Mouse (Mus musculus): ENCODE data around the gene Rnft2. TPM values are rescaled to one million over a fixed set of nuclear protein-coding genes. Genes with fewer than 3 reads are reported as not detected.

The Rnft2 gene
- polyA plus RNA-seq, 2 experiments, result 3.1 to 31.4 TPM

- no peak for TF ChIP-seq POLR2A (IDR thresholded peaks at IDR 0.05; ENCODE audit: borderline replicate concordance, extremely low read depth, insufficient read depth, insufficient read length)
These were observed 84.2 kb downstream of the Rnft2 start for GRCm38 (mm10) chr5:118160691-118161090.

GRCm38 (mm10) chr5:118156976-118157375, 87.9 kb downstream of the Rnft2 start:
- no peaks in the 10 kb centered on the region for H3K9me3 ChIP-seq (ENCODE audit: control insufficient read depth, low read length)
- H3K4me2 ChIP-seq (replicated peaks; ENCODE audit: low read depth, low read length, severe bottlenecking), result no peak overlapping the region
- no peak for DNase-seq (ENCODE audit: low spot score)
- peaks cover 8% of the 10 kb centered on the region for H3K4me1 ChIP-seq (ENCODE audit: control insufficient read depth, insufficient read depth, low read length)
- WGBS, result 50% methylated on average over 4 of the region's 4 CpGs
- H3K36me3 ChIP-seq (ENCODE audit: control insufficient read depth, insufficient read depth, low read length), result peaks cover 7% of the 10 kb centered on the region
- no peak overlapping the region for H3K4me3 ChIP-seq (replicated peaks; ENCODE audit: low read length)
- H3K9ac ChIP-seq (ENCODE audit: low read depth, low read length, severe bottlenecking), result no peak overlapping the region
- no peak for TF ChIP-seq POLR2A (IDR thresholded peaks at IDR 0.05; ENCODE audit: borderline replicate concordance, extremely low read depth, insufficient read depth, insufficient read length)
- ATAC-seq (ENCODE audit: low FRiP score, low read depth), result no peak
- H3K27me3 ChIP-seq (ENCODE audit: control insufficient read depth, insufficient read depth, low read length), result no peaks in the 10 kb centered on the region
- no peak overlapping the region for H3K27ac ChIP-seq (replicated peaks; ENCODE audit: low read depth, low read length)

More at GRCm38 (mm10) chr5:118160691-118161090, 84.2 kb downstream of the Rnft2 start:
- Histone ChIP-seq H3K4me3 (replicated peaks; ENCODE audit: low read length) (no peak overlapping the region), H3K4me2 (replicated peaks; ENCODE audit: low read depth, low read length, severe bottlenecking) (no peak overlapping the region), H3K9me3 (ENCODE audit: control insufficient read depth, low read length) (no peaks in the 10 kb centered on the region), H3K4me1 (ENCODE audit: control insufficient read depth, insufficient read depth, low read length) (no peaks in the 10 kb centered on the region), H3K36me3 (ENCODE audit: control insufficient read depth, insufficient read depth, low read length) (no peaks in the 10 kb centered on the region), H3K27ac (replicated peaks; ENCODE audit: low read depth, low read length) (no peak overlapping the region), H3K27me3 (ENCODE audit: control insufficient read depth, insufficient read depth, low read length) (0 out of 2 replicates have a peak, but pooled peaks cover 12% of the 10 kb centered on the region), H3K9ac (ENCODE audit: low read depth, low read length, severe bottlenecking) (no peak overlapping the region)
- DNase-seq (ENCODE audit: low spot score) (no peak), ATAC-seq (ENCODE audit: low FRiP score, low read depth) (no peak)
- 43% methylated on average over 4 of the region's 4 CpGs for WGBS

- peaks cover 9% of the 10 kb centered on the region for H3K36me3 ChIP-seq (ENCODE audit: control insufficient read depth, insufficient read depth, low read length)
- peak overlapping the region; percentile 64 for H3K4me2 ChIP-seq (replicated peaks; ENCODE audit: low read depth, low read length, severe bottlenecking)
- WGBS, result 17% methylated on average over 9 of the region's 9 CpGs
- no peaks in the 10 kb centered on the region for H3K27me3 ChIP-seq (ENCODE audit: control insufficient read depth, insufficient read depth, low read length)
- peak overlapping the region; percentile 90; the same call in 1 of the 2 replicates for H3K9ac ChIP-seq (ENCODE audit: low read depth, low read length, severe bottlenecking)
- H3K4me1 ChIP-seq (ENCODE audit: control insufficient read depth, insufficient read depth, low read length), result peaks cover 8% of the 10 kb centered on the region
- TF ChIP-seq POLR2A (IDR thresholded peaks at IDR 0.05; ENCODE audit: borderline replicate concordance, extremely low read depth, insufficient read depth, insufficient read length), result no peak
- H3K4me3 ChIP-seq (replicated peaks; ENCODE audit: low read length), result peak overlapping the region; percentile 91
- ATAC-seq (ENCODE audit: low FRiP score, low read depth) (peak; percentile 2; the same call in 1 of the 2 replicates), DNase-seq (ENCODE audit: low spot score) (no peak)
- H3K27ac ChIP-seq (replicated peaks; ENCODE audit: low read depth, low read length), result no peak overlapping the region
- no peaks in the 10 kb centered on the region for H3K9me3 ChIP-seq (ENCODE audit: control insufficient read depth, low read length)
These were observed 89.4 kb downstream of the Rnft2 start for GRCm38 (mm10) chr5:118155565-118155947.

- WGBS, result under 1% methylated on average over 56 of the region's 67 CpGs
- peak within 1 kb of the TSS; percentile 90 for H3K9ac ChIP-seq (ENCODE audit: low read depth, low read length, severe bottlenecking)
- TF ChIP-seq POLR2A (IDR thresholded peaks at IDR 0.05; ENCODE audit: borderline replicate concordance, extremely low read depth, insufficient read depth, insufficient read length), result peak; percentile 56; the same call in 1 of the 2 replicates
- H3K4me1 ChIP-seq (ENCODE audit: control insufficient read depth, insufficient read depth, low read length), result peaks cover 8% of the 10 kb centered on the region
- no peaks in the 10 kb centered on the region for H3K27me3 ChIP-seq (ENCODE audit: control insufficient read depth, insufficient read depth, low read length)
- H3K4me3 ChIP-seq (replicated peaks; ENCODE audit: low read length), result peak within 1 kb of the TSS; percentile 91
- peak; percentile 93 for ATAC-seq (ENCODE audit: low FRiP score, low read depth)
- no peaks in the 10 kb centered on the region for H3K9me3 ChIP-seq (ENCODE audit: control insufficient read depth, low read length)
- DNase-seq (ENCODE audit: low spot score), result peak; percentile 92
- peaks cover 13% of the 10 kb centered on the region for H3K36me3 ChIP-seq (ENCODE audit: control insufficient read depth, insufficient read depth, low read length)
- no peak within 1 kb of the TSS for H3K27ac ChIP-seq (replicated peaks; ENCODE audit: low read depth, low read length)
- H3K4me2 ChIP-seq (replicated peaks; ENCODE audit: low read depth, low read length, severe bottlenecking), result peak within 1 kb of the TSS; percentile 64
These were observed 89.9 kb downstream of the Rnft2 start, which contains the start of gene Fbxw8 for GRCm38 (mm10) chr5:118154839-118155564. Fbxw8 (minus strand) TSS chr5:118155464.

- peak; percentile 65 for ATAC-seq (ENCODE audit: low FRiP score, low read depth)
- peaks cover 13% of the 10 kb centered on the region for H3K36me3 ChIP-seq (ENCODE audit: control insufficient read depth, insufficient read depth, low read length)
- H3K27me3 ChIP-seq (ENCODE audit: control insufficient read depth, insufficient read depth, low read length), result no peaks in the 10 kb centered on the region
- peaks cover 13% of the 10 kb centered on the region for H3K4me1 ChIP-seq (ENCODE audit: control insufficient read depth, insufficient read depth, low read length)
- no peak overlapping the region for H3K4me3 ChIP-seq (replicated peaks; ENCODE audit: low read length)
- WGBS, result 71% methylated on average over 3 of the region's 3 CpGs
- H3K9me3 ChIP-seq (ENCODE audit: control insufficient read depth, low read length), result no peaks in the 10 kb centered on the region
- no peak overlapping the region for H3K4me2 ChIP-seq (replicated peaks; ENCODE audit: low read depth, low read length, severe bottlenecking)
- H3K9ac ChIP-seq (ENCODE audit: low read depth, low read length, severe bottlenecking), result no peak overlapping the region
- DNase-seq (ENCODE audit: low spot score), result peak; percentile 49
- H3K27ac ChIP-seq (replicated peaks; ENCODE audit: low read depth, low read length), result no peak overlapping the region
- TF ChIP-seq POLR2A (IDR thresholded peaks at IDR 0.05; ENCODE audit: borderline replicate concordance, extremely low read depth, insufficient read depth, insufficient read length), result no peak
These were observed 95.2 kb downstream of the Rnft2 start for GRCm38 (mm10) chr5:118149711-118150110.

Measured in limb, embryonic 14.5 days (tissue).